Mouse (Mus musculus) neutrophil, adult 59 days (primary cell): ENCODE measurements around the gene Bpifc. TPM values are rescaled to one million over a fixed set of nuclear protein-coding genes. Genes with fewer than 3 reads are reported as not detected.

Source experiments
- total RNA-seq, 2 experiments: library from RNA; stranded (reverse); gene quantifications; 1 replicate in 1 of 2; 2 replicates in 1 of 2; pipeline ENCODE4 v1.2.4; 2023

The Bpifc gene
- not detected for total RNA-seq

DNA sequence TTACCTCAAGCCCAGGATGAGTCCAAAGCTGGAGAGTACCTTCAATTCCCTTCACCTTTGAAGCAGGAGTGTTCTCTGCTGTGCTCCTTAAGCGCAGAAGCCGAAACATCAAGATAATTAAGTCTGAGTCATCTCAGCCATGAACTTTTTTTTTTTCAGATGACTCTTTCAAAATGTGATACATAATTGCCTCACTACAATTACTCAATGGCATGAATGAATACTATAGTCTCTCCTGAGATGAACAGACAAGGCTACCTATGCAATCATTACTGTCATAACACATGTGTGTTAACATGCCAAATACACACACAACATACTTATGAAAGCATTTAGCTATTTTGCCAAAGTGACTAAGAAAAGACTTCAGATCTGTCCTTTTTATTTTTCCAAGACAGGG lies at the start of gene Bpifc:
Gene Bpifc (minus strand): TSS at position 115 of the 400 bp plus-strand sequence.

DNA sequence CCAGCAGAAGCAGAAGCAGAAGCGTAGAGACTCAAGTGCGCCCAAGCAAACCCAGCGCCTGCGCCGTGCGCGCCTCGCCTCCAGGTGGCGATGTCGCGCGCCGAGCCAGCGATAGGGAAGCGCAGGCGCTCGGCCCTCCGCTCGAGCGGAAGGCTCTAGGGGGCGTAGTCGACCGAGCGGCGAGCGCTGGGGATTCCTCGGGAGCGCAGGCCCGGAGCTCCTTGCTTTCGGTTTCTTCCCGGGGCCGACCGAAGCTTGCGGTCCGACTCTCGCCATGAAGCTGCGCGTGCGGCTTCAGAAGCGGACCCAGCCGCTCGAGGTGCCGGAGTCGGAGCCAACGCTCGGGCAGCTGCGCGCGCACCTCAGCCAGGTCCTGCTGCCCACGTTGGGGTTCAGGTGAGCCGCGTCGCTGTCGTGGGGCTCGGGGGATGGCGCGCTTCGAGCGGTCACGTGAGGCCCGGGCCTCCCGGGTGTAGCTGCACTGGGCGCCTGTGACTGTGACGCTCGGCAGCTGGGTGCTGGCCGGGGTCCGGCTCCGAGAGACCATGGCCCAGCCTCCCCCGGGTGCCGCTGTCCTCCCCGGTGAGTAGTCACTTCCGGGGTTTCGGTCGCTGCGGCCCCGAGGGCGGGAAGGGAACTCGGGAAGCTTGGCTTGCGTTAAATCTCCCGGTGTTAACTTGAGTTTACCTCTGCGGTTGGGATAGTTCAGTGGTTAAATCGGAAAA lies 10.2 kb upstream of the Bpifc start, which contains the start of gene Fbxo7:
Gene Fbxo7 (plus strand): TSS at position 224 of the 725 bp plus-strand sequence.

DNA sequence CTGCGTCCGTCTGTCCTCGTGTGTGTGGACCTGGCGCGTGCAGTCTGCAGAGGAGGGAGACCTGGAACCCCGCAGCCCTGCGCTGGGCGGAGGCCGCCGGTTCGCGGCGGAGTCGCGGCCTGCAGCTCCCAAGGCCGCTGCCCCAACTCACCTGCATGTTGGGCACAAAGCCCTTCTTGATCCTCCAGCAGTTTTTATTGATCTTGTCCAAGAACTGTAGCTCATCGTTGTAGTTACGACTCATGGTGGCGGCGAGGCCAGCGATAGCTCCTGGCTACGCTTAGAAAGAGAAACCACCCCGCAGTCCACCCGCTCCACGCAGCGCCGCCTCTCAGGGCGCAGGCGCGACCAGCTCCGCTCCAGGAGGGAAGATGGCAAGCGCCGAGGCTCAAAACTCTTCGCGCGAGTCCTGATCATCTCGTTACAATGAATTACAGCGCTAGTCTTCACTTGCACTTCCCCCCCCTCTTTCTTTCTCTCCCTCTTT lies 54.2 kb downstream of the Bpifc start, which contains the start of gene Rtcb:
Gene Rtcb (minus strand): TSS at position 360 of the 487 bp plus-strand sequence.

DNA sequence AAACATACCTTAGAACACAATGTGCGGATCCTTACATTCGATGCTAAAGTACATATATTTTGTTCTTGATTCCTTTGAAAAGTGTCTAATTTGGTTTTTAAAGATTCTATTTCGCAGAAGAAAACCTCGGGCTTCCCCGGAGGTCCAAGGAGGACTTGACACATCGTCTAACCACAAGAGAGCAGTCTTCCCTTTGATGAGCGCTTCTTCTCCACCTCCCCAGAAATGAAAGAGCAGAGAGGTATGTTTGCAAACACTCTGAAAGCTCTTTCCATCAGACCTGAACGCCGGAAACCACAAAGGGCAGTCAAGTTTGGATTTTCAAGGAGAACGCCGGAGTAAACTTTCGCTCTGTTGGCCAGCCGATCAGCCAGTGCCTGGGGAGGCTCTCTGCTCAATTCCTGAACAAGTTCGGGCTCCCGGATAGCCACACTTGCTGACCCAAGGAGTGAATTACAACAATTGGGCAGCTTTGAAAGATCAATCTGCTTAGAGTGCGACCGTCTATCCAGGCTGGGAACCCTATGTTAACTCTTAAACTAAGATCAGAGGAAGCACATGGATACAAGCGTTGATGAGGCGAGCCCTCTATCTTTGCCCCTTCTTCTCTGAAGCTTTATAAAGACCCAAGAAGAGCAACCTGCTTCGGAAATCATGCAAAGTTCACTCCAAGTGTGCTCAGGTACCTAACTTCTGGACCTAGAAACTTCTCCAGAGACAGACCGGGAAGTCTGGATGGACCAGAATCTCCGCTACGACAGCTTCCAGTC lies 83.8 kb downstream of the Bpifc start, which contains the start of gene Ascl4:
Gene Ascl4 (plus strand): TSS at position 6 of the 770 bp plus-strand sequence.

DNA sequence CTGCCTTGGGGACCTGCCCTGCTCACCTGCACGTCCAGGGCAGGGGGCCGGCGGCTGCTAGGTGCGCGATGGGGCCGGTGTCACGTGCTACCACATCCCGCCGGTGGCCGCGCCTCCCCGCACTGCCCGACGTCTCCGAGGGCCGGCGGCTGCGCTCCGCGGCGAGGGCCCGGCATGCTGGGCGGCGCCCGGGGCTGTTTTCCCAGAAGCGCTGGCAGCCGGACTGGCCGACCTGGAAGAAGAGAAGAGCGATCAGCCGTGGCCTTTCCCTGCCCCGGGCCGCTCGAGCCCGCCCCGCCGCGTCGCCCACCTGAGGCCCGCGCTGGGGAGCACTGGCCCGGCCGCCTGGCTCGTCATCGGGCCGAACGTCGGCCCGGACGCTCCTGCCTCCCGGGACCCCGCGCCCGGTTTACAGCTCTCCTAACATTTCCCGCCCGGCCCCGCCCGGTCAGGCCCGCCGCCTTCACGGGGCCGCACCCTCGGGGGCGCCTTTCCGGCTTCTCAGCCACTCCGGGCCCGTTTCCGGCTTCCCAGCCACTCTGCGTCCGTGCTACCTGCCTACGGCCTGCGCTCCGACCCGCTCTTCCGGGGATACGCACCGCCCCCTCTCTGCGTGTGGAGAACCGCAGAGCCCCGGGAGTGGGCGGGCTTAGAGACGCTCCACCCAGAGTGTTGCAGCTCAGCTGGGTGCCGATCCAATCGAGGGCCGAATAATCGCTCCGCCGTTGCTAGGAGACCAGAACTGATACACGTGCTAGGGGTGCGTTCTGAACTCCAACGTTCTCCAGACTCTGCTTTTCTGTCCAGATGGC lies 95.0 kb downstream of the Bpifc start, which contains the start of gene Prdm4:
Gene Prdm4 (minus strand): TSS at position 645 of the 812 bp plus-strand sequence.

Other genes starting within 250 kb of the Bpifc start
- 10 to 100 TPM; 29.2 to 32.5 TPM for gene Pwp1, start 182.4 kb downstream of the Bpifc start, total RNA-seq
- 10 to 100 TPM; 32.0 to 33.0 TPM for gene Prdm4, start 94.8 kb downstream of the Bpifc start, total RNA-seq
- not detected for gene Ascl4, start 84.2 kb downstream of the Bpifc start, total RNA-seq
- 10 to 100 TPM; 39.5 to 39.9 TPM for gene Rtcb, start 54.1 kb downstream of the Bpifc start, total RNA-seq
- gene Fbxo7, start 10.1 kb upstream of the Bpifc start, total RNA-seq = 10 to 100 TPM; 21.9 to 24.1 TPM